27 mouse cellular contexts compared by ENCODE assay signal in genomic region chr10:14270008-14270407, GRCm38 (mm10).
"Had no signal": no experiment of that assay in that cellular context is flagged by ENCODE, and none has a peak within 500 bp of the region (broad histone marks: within the 10 kb centered on the region; RNA-seq: fewer than 3 reads in every experiment).

No protein-coding gene starts in this region.

- H3K4me2 ChIP-seq: heart, embryonic 11.5 days; heart, embryonic 13.5 days; heart, embryonic 15.5 days; hindbrain, embryonic 13.5 days; hindbrain, embryonic 15.5 days; kidney, embryonic 15.5 days; limb, embryonic 13.5 days; limb, embryonic 15.5 days; liver, embryonic 12.5 days had no signal

- DNase-seq: gastrocnemius, postnatal 14 days; gastrocnemius, postnatal 36 days; heart, adult 11 months; heart, adult 2 months; heart, postnatal 14 days; heart, postnatal 36 days; kidney, adult 11 months; kidney, adult 2 months; kidney, adult 9 months; kidney, postnatal 14 days; kidney, postnatal 36 days; layer of hippocampus, adult 9-11 months; layer of hippocampus, postnatal 36 days; left cerebral cortex, postnatal 4 days had no signal

- H3K4me1 ChIP-seq: heart, embryonic 13.5 days; heart, embryonic 15.5 days; hindbrain, embryonic 13.5 days; hindbrain, embryonic 15.5 days; kidney, embryonic 15.5 days; limb, embryonic 13.5 days; limb, embryonic 15.5 days; liver, embryonic 12.5 days had no signal

- H3K4me3 ChIP-seq: heart, adult 2 months; heart, embryonic 13.5 days; heart, embryonic 15.5 days; hindbrain, embryonic 13.5 days; hindbrain, embryonic 15.5 days; kidney, embryonic 15.5 days; limb, embryonic 13.5 days; limb, embryonic 15.5 days; liver, embryonic 12.5 days had no signal

- H3K27me3 ChIP-seq: heart, embryonic 13.5 days; heart, embryonic 15.5 days; hindbrain, embryonic 13.5 days; hindbrain, embryonic 15.5 days; kidney, embryonic 15.5 days; limb, embryonic 13.5 days; limb, embryonic 15.5 days; liver, embryonic 12.5 days had no signal

- H3K27ac ChIP-seq: heart, adult 2 months; heart, embryonic 13.5 days; heart, embryonic 15.5 days; hindbrain, embryonic 13.5 days; hindbrain, embryonic 15.5 days; hindbrain, postnatal 0 days; kidney, embryonic 15.5 days; kidney, postnatal 0 days; limb, embryonic 13.5 days; limb, embryonic 15.5 days; liver, embryonic 12.5 days; liver, embryonic 14.5 days had no signal

- H3K9ac ChIP-seq: heart, embryonic 13.5 days; heart, embryonic 15.5 days; hindbrain, embryonic 13.5 days; hindbrain, embryonic 15.5 days; kidney, embryonic 15.5 days; limb, embryonic 13.5 days; limb, embryonic 15.5 days; liver, embryonic 12.5 days; liver, embryonic 14.5 days had no signal

- H3K9me3 ChIP-seq: heart, embryonic 13.5 days; heart, embryonic 15.5 days; hindbrain, embryonic 13.5 days; hindbrain, embryonic 15.5 days; kidney, embryonic 15.5 days; limb, embryonic 13.5 days; limb, embryonic 15.5 days; liver, embryonic 12.5 days had no signal

- H3K36me3 ChIP-seq: heart, embryonic 13.5 days; heart, embryonic 15.5 days; hindbrain, embryonic 13.5 days; hindbrain, embryonic 15.5 days; kidney, embryonic 15.5 days; limb, embryonic 13.5 days; limb, embryonic 15.5 days; liver, embryonic 12.5 days had no signal

- ATAC-seq: hindbrain, postnatal 0 days; intestine, embryonic 16.5 days; liver, embryonic 12.5 days had no signal
